Mouse (Mus musculus): ENCODE measurements around the gene Gpr37. TPM values are rescaled to one million over a fixed set of nuclear protein-coding genes. Genes with fewer than 3 reads are reported as not detected.

Gpr37 gene
- polyA plus RNA-seq, 1 experiment = 0.07 TPM

GRCm38 (mm10) chr6:25670150-25670549 lies 20.4 kb downstream of the Gpr37 start:
- no peak for DNase-seq (ENCODE audit: low read depth in 1 of 2, low spot score in 2 of 2)
- H3K36me3 ChIP-seq (ENCODE audit: control insufficient read depth, insufficient read depth, low read length) = no peaks in the 10 kb centered on the region
- H3K27ac ChIP-seq (ENCODE audit: insufficient read depth, low read length) = no peak overlapping the region
- no peaks in the 10 kb centered on the region for H3K4me1 ChIP-seq (ENCODE audit: control insufficient read depth, insufficient read depth, insufficient read length)
- H3K4me3 ChIP-seq (ENCODE audit: extremely low read depth, insufficient read depth, insufficient read length) = no peak overlapping the region
- no peaks in the 10 kb centered on the region for H3K27me3 ChIP-seq (ENCODE audit: control insufficient read depth, insufficient read depth, low read length)
- TF ChIP-seq POLR2A (IDR thresholded peaks at IDR 0.05; ENCODE audit: low read depth, low read length) (no peak), CTCF (IDR thresholded peaks at IDR 0.05; ENCODE audit: extremely low read depth, insufficient read depth, insufficient read length, insufficient replicate concordance) (no peak)
- 41% methylated on average over 4 of the region's 4 CpGs for WGBS

DNA sequence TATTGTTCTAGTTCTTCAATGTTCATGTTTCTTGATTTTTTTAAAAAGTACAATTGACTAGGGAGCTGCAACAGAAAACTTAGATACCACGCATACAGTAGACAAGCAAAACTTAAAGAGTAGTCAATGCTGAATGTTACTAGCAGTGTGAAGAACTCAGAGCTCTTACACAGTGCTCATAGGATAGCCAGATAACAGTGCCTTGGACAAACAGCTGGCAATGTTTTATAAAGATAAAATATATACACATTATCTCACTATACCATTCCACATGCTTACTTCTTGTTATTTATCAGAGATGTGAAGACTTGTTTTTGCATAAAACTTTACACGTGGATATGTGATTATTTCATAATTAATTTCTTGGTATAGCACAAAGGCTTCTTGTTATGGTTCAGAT lies 26.6 kb downstream of the Gpr37 start:
- no peak for TF ChIP-seq POLR2A (IDR thresholded peaks at IDR 0.05; ENCODE audit: low read depth, low read length)
- TF ChIP-seq CTCF (IDR thresholded peaks at IDR 0.05; ENCODE audit: extremely low read depth, insufficient read depth, insufficient read length, insufficient replicate concordance) = no peak
- H3K27ac ChIP-seq (ENCODE audit: insufficient read depth, low read length) = no peak overlapping the region
- no peak overlapping the region for H3K4me3 ChIP-seq (ENCODE audit: extremely low read depth, insufficient read depth, insufficient read length)
- no peak for DNase-seq (ENCODE audit: low read depth in 1 of 2, low spot score in 2 of 2)
- no peaks in the 10 kb centered on the region for H3K4me1 ChIP-seq (ENCODE audit: control insufficient read depth, insufficient read depth, insufficient read length)
- no peaks in the 10 kb centered on the region for H3K27me3 ChIP-seq (ENCODE audit: control insufficient read depth, insufficient read depth, low read length)
- H3K36me3 ChIP-seq (ENCODE audit: control insufficient read depth, insufficient read depth, low read length) = no peaks in the 10 kb centered on the region
- 84% methylated on average over 2 of the region's 2 CpGs for WGBS

DNA sequence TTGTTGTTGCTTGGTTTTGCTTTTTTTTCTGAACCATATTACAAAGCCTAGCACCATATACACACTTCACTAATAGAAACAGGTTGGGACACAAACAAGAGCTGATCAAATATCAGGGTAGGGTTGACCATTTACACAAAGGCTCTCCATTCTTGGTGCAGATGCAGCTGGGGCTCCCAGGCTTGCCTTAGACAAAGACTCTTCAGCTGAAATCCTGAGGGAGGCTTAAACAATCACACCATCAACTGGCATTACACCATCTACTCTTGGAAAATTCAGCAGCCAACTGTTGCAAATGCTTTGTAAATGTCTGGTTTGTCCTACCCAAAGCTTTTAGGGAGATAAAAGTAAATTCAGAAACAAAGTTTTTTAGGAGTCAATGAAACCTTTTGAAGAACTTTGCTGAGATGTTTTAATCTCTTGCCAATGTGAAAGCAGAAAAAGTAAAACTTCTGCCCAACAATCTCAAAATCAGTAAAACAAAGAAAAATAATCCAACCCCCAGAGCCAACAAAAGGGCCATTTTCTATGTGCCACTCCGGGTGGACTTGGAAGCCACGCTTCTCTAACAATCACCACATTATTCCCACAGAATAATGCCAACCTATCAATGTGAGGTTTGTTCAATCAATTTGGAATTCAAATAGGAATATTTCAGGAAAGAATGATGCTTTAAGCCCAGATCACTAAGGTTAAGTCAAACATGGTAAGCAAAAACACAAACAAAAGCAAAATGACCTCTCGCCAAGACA lies 30.4 kb downstream of the Gpr37 start:
- 91% methylated on average over 3 of the region's 3 CpGs for WGBS
- H3K4me3 ChIP-seq (ENCODE audit: extremely low read depth, insufficient read depth, insufficient read length) = no peak overlapping the region
- TF ChIP-seq CTCF (IDR thresholded peaks at IDR 0.05; ENCODE audit: extremely low read depth, insufficient read depth, insufficient read length, insufficient replicate concordance) (no peak), POLR2A (IDR thresholded peaks at IDR 0.05; ENCODE audit: low read depth, low read length) (no peak)
- no peak overlapping the region for H3K27ac ChIP-seq (ENCODE audit: insufficient read depth, low read length)
- no peaks in the 10 kb centered on the region for H3K27me3 ChIP-seq (ENCODE audit: control insufficient read depth, insufficient read depth, low read length)
- no peak for DNase-seq (ENCODE audit: low read depth in 1 of 2, low spot score in 2 of 2)
- no peaks in the 10 kb centered on the region for H3K4me1 ChIP-seq (ENCODE audit: control insufficient read depth, insufficient read depth, insufficient read length)
- H3K36me3 ChIP-seq (ENCODE audit: control insufficient read depth, insufficient read depth, low read length) = no peaks in the 10 kb centered on the region

Other genes starting within 250 kb of the Gpr37 start
- gene Pot1a, start 118.5 kb upstream of the Gpr37 start, polyA plus RNA-seq (2012; rRNA removed) = 3.2 and 4.0 TPM in 2 replicates